ENCODE assay signal across 8 mouse cellular contexts in genomic region chr11:107473137-107473820, GRCm38 (mm10). TPM values are rescaled to one million over a fixed set of nuclear protein-coding genes. Genes with fewer than 3 reads are reported as not detected.
DNase-seq lines count a peak whose midpoint lies in the region; ATAC-seq and TF ChIP-seq lines count a peak whose summit lies in the region.

No protein-coding gene starts in this region.

- no peak overlapping the region for H3K9ac ChIP-seq in forebrain, embryonic 14.5 days (ENCODE audit: low read length)
- H3K9ac ChIP-seq in forebrain, embryonic 16.5 days (replicated peaks; ENCODE audit: low read depth, low read length) = no peak overlapping the region
- no peak overlapping the region for H3K9ac ChIP-seq in embryonic facial prominence, embryonic 15.5 days
- H3K9ac ChIP-seq in lung, embryonic 14.5 days = no peak overlapping the region
- H3K9ac ChIP-seq in stomach, postnatal 0 days (ENCODE audit: low read length) = no peak overlapping the region

- no peaks in the 10 kb centered on the region for H3K9me3 ChIP-seq in forebrain, embryonic 14.5 days (replicated peaks; ENCODE audit: control insufficient read depth, low read length)
- H3K9me3 ChIP-seq in forebrain, embryonic 16.5 days (ENCODE audit: control insufficient read depth, low read length) = no peaks in the 10 kb centered on the region
- no peaks in the 10 kb centered on the region for H3K9me3 ChIP-seq in embryonic facial prominence, embryonic 15.5 days (replicated peaks)
- H3K9me3 ChIP-seq in lung, embryonic 14.5 days (ENCODE audit: low read depth, low read length) = no peaks in the 10 kb centered on the region
- no peaks in the 10 kb centered on the region for H3K9me3 ChIP-seq in stomach, postnatal 0 days (ENCODE audit: control insufficient read depth, low read length)

- no peak overlapping the region for H3K27ac ChIP-seq in forebrain, embryonic 14.5 days (ENCODE audit: low read depth, low read length)
- H3K27ac ChIP-seq in forebrain, embryonic 16.5 days (ENCODE audit: low read length) = no peak overlapping the region
- H3K27ac ChIP-seq in embryonic facial prominence, embryonic 15.5 days (replicated peaks) = 0 out of 2 replicates have a peak overlapping the region, but pooled peaks have one; percentile 12
- no peak overlapping the region for H3K27ac ChIP-seq in lung, embryonic 14.5 days (ENCODE audit: low read depth)
- no peak overlapping the region for H3K27ac ChIP-seq in stomach, postnatal 0 days (replicated peaks)

- no peaks in the 10 kb centered on the region for H3K27me3 ChIP-seq in forebrain, embryonic 14.5 days (replicated peaks; ENCODE audit: control insufficient read depth, insufficient read depth, low read length)
- no peaks in the 10 kb centered on the region for H3K27me3 ChIP-seq in forebrain, embryonic 16.5 days (replicated peaks; ENCODE audit: control insufficient read depth, insufficient read depth, low read length)
- H3K27me3 ChIP-seq in embryonic facial prominence, embryonic 15.5 days = no peaks in the 10 kb centered on the region
- H3K27me3 ChIP-seq in lung, embryonic 14.5 days (ENCODE audit: insufficient read depth, low read length) = no peaks in the 10 kb centered on the region
- no peaks in the 10 kb centered on the region for H3K27me3 ChIP-seq in stomach, postnatal 0 days (ENCODE audit: control insufficient read depth, insufficient read depth, low read length)

- peak; percentile 95 for DNase-seq in forebrain, embryonic 14.5 days (ENCODE audit: low spot score)
- peak; percentile 98 for DNase-seq in 416B (ENCODE audit: low read depth)
- peak; percentile 62 for DNase-seq in adrenal gland, postnatal 14 days
- DNase-seq in kidney, postnatal 14 days = peak; percentile 81
- DNase-seq in lung, embryonic 14.5 days = peak; percentile 93
- DNase-seq in stomach, postnatal 0 days (ENCODE audit: low spot score) = peak; percentile 51

- H3K4me1 ChIP-seq in forebrain, embryonic 14.5 days (ENCODE audit: control insufficient read depth, insufficient read depth, low read length) = peaks cover 8% of the 10 kb centered on the region
- H3K4me1 ChIP-seq in forebrain, embryonic 16.5 days (replicated peaks; ENCODE audit: control insufficient read depth, insufficient read depth, low read length) = peaks cover 10% of the 10 kb centered on the region
- H3K4me1 ChIP-seq in embryonic facial prominence, embryonic 15.5 days = peaks cover 18% of the 10 kb centered on the region
- H3K4me1 ChIP-seq in lung, embryonic 14.5 days (ENCODE audit: insufficient read depth) = peaks cover 4% of the 10 kb centered on the region; the same call in 1 of the 2 replicates
- H3K4me1 ChIP-seq in stomach, postnatal 0 days (replicated peaks; ENCODE audit: control insufficient read depth, insufficient read depth) = no peaks in the 10 kb centered on the region

- H3K36me3 ChIP-seq in forebrain, embryonic 14.5 days (ENCODE audit: control insufficient read depth, insufficient read depth, low read length) = no peaks in the 10 kb centered on the region
- no peaks in the 10 kb centered on the region for H3K36me3 ChIP-seq in forebrain, embryonic 16.5 days (ENCODE audit: control insufficient read depth, insufficient read depth)
- no peaks in the 10 kb centered on the region for H3K36me3 ChIP-seq in embryonic facial prominence, embryonic 15.5 days
- no peaks in the 10 kb centered on the region for H3K36me3 ChIP-seq in lung, embryonic 14.5 days (ENCODE audit: insufficient read depth)
- H3K36me3 ChIP-seq in stomach, postnatal 0 days (ENCODE audit: control insufficient read depth, insufficient read depth, low read length) = no peaks in the 10 kb centered on the region

- 25% methylated on average over 8 of the region's 8 CpGs for WGBS in forebrain, embryonic 14.5 days
- 25% methylated on average over 8 of the region's 8 CpGs for WGBS in forebrain, embryonic 16.5 days
- WGBS in embryonic facial prominence, embryonic 15.5 days = 24% methylated on average over 8 of the region's 8 CpGs
- 28% methylated on average over 8 of the region's 8 CpGs for WGBS in lung, embryonic 14.5 days
- WGBS in stomach, postnatal 0 days = 24% methylated on average over 8 of the region's 8 CpGs

- peak; percentile 81 for TF ChIP-seq CTCF in lung, embryonic 14.5 days (IDR thresholded peaks at IDR 0.05; ENCODE audit: low read depth)
- peak; percentile 84 for TF ChIP-seq CTCF in stomach, postnatal 0 days (IDR thresholded peaks at IDR 0.05; ENCODE audit: low read depth)

- H3K4me3 ChIP-seq in forebrain, embryonic 14.5 days (ENCODE audit: low read depth, low read length) = no peak overlapping the region
- H3K4me3 ChIP-seq in forebrain, embryonic 16.5 days (replicated peaks; ENCODE audit: low read length) = no peak overlapping the region
- H3K4me3 ChIP-seq in embryonic facial prominence, embryonic 15.5 days (replicated peaks) = no peak overlapping the region
- H3K4me3 ChIP-seq in lung, embryonic 14.5 days (ENCODE audit: low read depth, low read length) = no peak overlapping the region
- no peak overlapping the region for H3K4me3 ChIP-seq in stomach, postnatal 0 days (ENCODE audit: low read depth, low read length)

- TF ChIP-seq EP300 in stomach, postnatal 0 days (optimal IDR thresholded peaks at IDR 0.05) = no peak

- H3K4me2 ChIP-seq in forebrain, embryonic 14.5 days (ENCODE audit: low read length) = no peak overlapping the region
- no peak overlapping the region for H3K4me2 ChIP-seq in forebrain, embryonic 16.5 days (ENCODE audit: low read length)
- H3K4me2 ChIP-seq in embryonic facial prominence, embryonic 15.5 days (replicated peaks) = no peak overlapping the region
- no peak overlapping the region for H3K4me2 ChIP-seq in lung, embryonic 14.5 days
- no peak overlapping the region for H3K4me2 ChIP-seq in stomach, postnatal 0 days (replicated peaks; ENCODE audit: low read depth)

- no peak for ATAC-seq in forebrain, embryonic 14.5 days
- no peak for ATAC-seq in forebrain, embryonic 16.5 days
- ATAC-seq in embryonic facial prominence, embryonic 15.5 days (ENCODE audit: insufficient number of reproducible peaks, low FRiP score, low TSS enrichment, low read depth) = no peak
- ATAC-seq in lung, embryonic 14.5 days (ENCODE audit: insufficient read depth) = no peak
- ATAC-seq in stomach, postnatal 0 days (ENCODE audit: low FRiP score, low TSS enrichment) = peak; percentile 47

RNA-seq across cellular contexts. Expression of gene Pitpnc1, which starts 2.8 kb away (rescaled TPM):
- 31.4 and 38.9 TPM in 2 replicates for polyA plus RNA-seq in forebrain, embryonic 14.5 days (2014; fragmentation: Nextera tagmentation; extraction: Ambion mirVana)
- polyA plus RNA-seq in forebrain, embryonic 16.5 days (2015; fragmentation: Nextera tagmentation; extraction: Ambion mirVana) = 51.3 and 51.6 TPM in 2 replicates
- total RNA-seq in adrenal gland, postnatal 14 days (2021) = 25.8 and 34.1 TPM in 2 replicates
- polyA plus RNA-seq in embryonic facial prominence, embryonic 15.5 days (2015; fragmentation: Nextera tagmentation; extraction: Ambion mirVana) = 20.6 and 22.0 TPM in 2 replicates
- 16.2 and 17.3 TPM in 2 replicates for polyA plus RNA-seq in lung, embryonic 14.5 days (2014; fragmentation: Nextera tagmentation; extraction: Ambion mirVana)
- polyA plus RNA-seq in stomach, postnatal 0 days (2015; fragmentation: Nextera tagmentation; extraction: Ambion mirVana) = 5.0 and 5.1 TPM in 2 replicates

RNA-seq across cellular contexts. Expression of gene Psmd12, which starts 6.0 kb away (rescaled TPM):
- polyA plus RNA-seq in forebrain, embryonic 14.5 days (2014; fragmentation: Nextera tagmentation; extraction: Ambion mirVana) = 171 and 177 TPM in 2 replicates
- polyA plus RNA-seq in forebrain, embryonic 16.5 days (2015; fragmentation: Nextera tagmentation; extraction: Ambion mirVana) = 148 and 153 TPM in 2 replicates
- total RNA-seq in adrenal gland, postnatal 14 days (2021) = 87.1 and 95.0 TPM in 2 replicates
- 153 and 161 TPM in 2 replicates for polyA plus RNA-seq in embryonic facial prominence, embryonic 15.5 days (2015; fragmentation: Nextera tagmentation; extraction: Ambion mirVana)
- 188 and 192 TPM in 2 replicates for polyA plus RNA-seq in lung, embryonic 14.5 days (2014; fragmentation: Nextera tagmentation; extraction: Ambion mirVana)
- 137 TPM in 2 replicates for polyA plus RNA-seq in stomach, postnatal 0 days (2015; fragmentation: Nextera tagmentation; extraction: Ambion mirVana)
